Mouse (Mus musculus) bone marrow macrophage, adult 2 months (primary cell): ENCODE measurements at regions not wholly inside any gene's neighbourhood (a gene's known extent, or its start where the extent isn't known, plus 50 kb on each side); places are given as distances from the start of the nearest gene placed in this dataset.

Source experiments
- CTCF ChIP-seq: IDR thresholded peaks from 2 replicates; pipeline ENCODE4 v1.5.1; 2012; ENCODE audit warnings: low read depth, mild to moderate bottlenecking, low read length, moderate library complexity
- POLR2A ChIP-seq: IDR thresholded peaks from 2 replicates; pipeline ENCODE4 v1.6.1; 2012; ENCODE audit warnings: mild to moderate bottlenecking, low read depth, low read length, borderline replicate concordance

GRCm38 (mm10) chr3:54580339-54580738 lies 112.3 kb upstream of the Supt20 start:
- TF ChIP-seq POLR2A (no peak), CTCF (no peak)
